Mouse (Mus musculus): ENCODE measurements around the gene Grin2d. TPM values are rescaled to one million over a fixed set of nuclear protein-coding genes. Genes with fewer than 3 reads are reported as not detected.
A peak's percentile ranks its signal among the peaks of the same experiment; 100 is the strongest.

Grin2d gene
- polyA plus RNA-seq, 1 experiment, result 1.1 TPM

DNA sequence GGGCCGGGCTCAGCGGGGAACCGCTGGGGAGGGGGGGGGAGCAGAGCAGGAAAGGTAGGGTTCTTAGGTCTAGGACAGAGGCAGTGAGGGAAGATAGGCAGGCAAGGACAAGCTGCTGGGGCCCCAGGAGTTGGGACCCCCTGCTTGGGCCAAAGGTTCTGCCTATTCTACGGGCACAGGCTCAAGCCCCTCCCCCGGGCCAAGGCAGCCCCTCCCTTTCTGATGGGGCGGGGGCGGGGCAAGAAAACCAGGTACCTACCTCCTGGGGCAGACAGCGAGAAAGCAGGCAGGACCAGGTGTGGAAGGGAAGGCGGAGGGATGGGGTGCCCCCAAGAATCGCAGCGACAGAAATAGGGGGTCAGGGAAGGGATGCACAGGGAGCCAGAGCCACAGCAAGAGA is 69.7 kb downstream of the Grin2d start:
- Histone ChIP-seq H3ac (ENCODE audit: control insufficient read depth, insufficient read length, low read depth) (no peak overlapping the region), H3K36me3 (ENCODE audit: control insufficient read depth, insufficient read depth) (peaks cover 59% of the 10 kb centered on the region), H3K79me2 (ENCODE audit: control insufficient read depth, insufficient read depth) (peaks cover 24% of the 10 kb centered on the region), H3K79me3 (ENCODE audit: low read depth) (peaks cover 15% of the 10 kb centered on the region), H3K4me3 (ENCODE audit: insufficient read depth, poor library complexity, severe bottlenecking) (no peak overlapping the region), H3K27me3 (ENCODE audit: control insufficient read depth, insufficient read depth, insufficient read length) (no peaks in the 10 kb centered on the region)
- TF ChIP-seq CTCF (IDR thresholded peaks at IDR 0.05; ENCODE audit: control insufficient read depth, insufficient read depth, insufficient read length), result no peak
- no peak for TF ChIP-seq CEBPB (IDR thresholded peaks at IDR 0.05; ENCODE audit: low read depth)
- TF ChIP-seq USF1 (IDR thresholded peaks at IDR 0.05; ENCODE audit: low read depth), result no peak
- TF ChIP-seq MYOG (IDR thresholded peaks at IDR 0.05; ENCODE audit: control insufficient read depth, extremely low read depth, insufficient read length), result no peak
- no peak for TF ChIP-seq FOSL1 (IDR thresholded peaks at IDR 0.05; ENCODE audit: insufficient read depth, low read length, poor library complexity, severe bottlenecking)
- TF ChIP-seq MYOD1 (IDR thresholded peaks at IDR 0.05; ENCODE audit: control insufficient read depth, insufficient read length, low read depth), result no peak
- no peak for TF ChIP-seq MAX (IDR thresholded peaks at IDR 0.05)

DNA sequence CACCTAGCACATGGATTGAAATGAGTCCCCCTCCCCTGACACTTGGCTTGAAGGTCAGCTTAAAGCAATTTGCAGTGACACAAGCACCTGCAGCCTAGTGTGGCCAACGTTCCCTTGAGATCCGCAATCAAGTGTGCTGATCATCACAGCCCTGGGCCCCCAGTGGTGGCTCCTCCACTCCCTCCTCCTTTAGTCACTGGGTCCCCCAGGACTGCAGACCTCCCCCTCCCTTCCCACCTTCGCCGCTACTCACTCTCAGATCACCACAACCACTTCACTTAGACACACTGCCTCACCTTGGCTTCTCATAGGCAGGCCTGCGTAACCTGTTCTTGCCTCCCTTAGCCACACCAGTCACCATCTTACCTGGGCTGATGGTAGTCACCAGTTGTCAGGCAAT is 72.2 kb downstream of the Grin2d start:
- no peaks in the 10 kb centered on the region for H3K79me3 ChIP-seq (ENCODE audit: low read depth)
- H3ac ChIP-seq (ENCODE audit: control insufficient read depth, insufficient read length, low read depth), result no peak overlapping the region
- no peak overlapping the region for H3K4me3 ChIP-seq (ENCODE audit: insufficient read depth, poor library complexity, severe bottlenecking)
- H3K27me3 ChIP-seq (ENCODE audit: control insufficient read depth, insufficient read depth, insufficient read length), result no peaks in the 10 kb centered on the region
- H3K79me2 ChIP-seq (ENCODE audit: control insufficient read depth, insufficient read depth), result no peaks in the 10 kb centered on the region
- no peak for TF ChIP-seq MYOD1 (IDR thresholded peaks at IDR 0.05; ENCODE audit: control insufficient read depth, insufficient read length, low read depth)
- TF ChIP-seq FOSL1 (IDR thresholded peaks at IDR 0.05; ENCODE audit: insufficient read depth, low read length, poor library complexity, severe bottlenecking), result no peak
- no peak for TF ChIP-seq CEBPB (IDR thresholded peaks at IDR 0.05; ENCODE audit: low read depth)
- no peak for TF ChIP-seq CTCF (IDR thresholded peaks at IDR 0.05; ENCODE audit: control insufficient read depth, insufficient read depth, insufficient read length)
- TF ChIP-seq USF1 (IDR thresholded peaks at IDR 0.05; ENCODE audit: low read depth), result no peak
- no peak for TF ChIP-seq MAX (IDR thresholded peaks at IDR 0.05)
- TF ChIP-seq MYOG (IDR thresholded peaks at IDR 0.05; ENCODE audit: control insufficient read depth, extremely low read depth, insufficient read length), result no peak
- H3K36me3 ChIP-seq (ENCODE audit: control insufficient read depth, insufficient read depth), result peaks cover 42% of the 10 kb centered on the region

DNA sequence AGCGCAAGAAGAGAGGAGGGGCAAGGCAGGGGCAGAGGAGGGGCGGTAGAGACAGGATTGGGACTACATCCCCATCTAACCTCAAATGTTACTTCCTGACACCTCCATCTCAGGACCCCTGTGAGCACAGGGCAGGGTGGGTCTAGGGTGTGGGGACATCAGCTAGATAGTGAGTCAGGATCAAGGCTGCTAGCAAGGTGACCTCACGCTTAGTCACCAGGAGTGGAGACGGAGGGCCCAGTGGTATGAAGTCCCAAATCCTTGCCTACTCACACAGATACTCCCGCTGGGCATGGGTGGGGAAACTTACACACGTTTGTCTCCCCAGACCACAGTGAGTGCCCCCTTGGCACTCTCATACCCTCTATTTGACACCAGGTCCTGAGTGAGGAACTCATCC is 75.6 kb downstream of the Grin2d start:
- H3K36me3 ChIP-seq (ENCODE audit: control insufficient read depth, insufficient read depth), result peaks cover 11% of the 10 kb centered on the region
- H3K27me3 ChIP-seq (ENCODE audit: control insufficient read depth, insufficient read depth, insufficient read length), result peaks cover 11% of the 10 kb centered on the region
- TF ChIP-seq MYOD1 (IDR thresholded peaks at IDR 0.05; ENCODE audit: control insufficient read depth, insufficient read length, low read depth) (peak; percentile 18), MYOG (IDR thresholded peaks at IDR 0.05; ENCODE audit: control insufficient read depth, extremely low read depth, insufficient read length) (no peak), CTCF (IDR thresholded peaks at IDR 0.05; ENCODE audit: control insufficient read depth, insufficient read depth, insufficient read length) (no peak), MAX (IDR thresholded peaks at IDR 0.05) (no peak), CEBPB (IDR thresholded peaks at IDR 0.05; ENCODE audit: low read depth) (no peak), FOSL1 (IDR thresholded peaks at IDR 0.05; ENCODE audit: insufficient read depth, low read length, poor library complexity, severe bottlenecking) (peak; percentile 86)
- no peak overlapping the region for H3K4me3 ChIP-seq (ENCODE audit: insufficient read depth, poor library complexity, severe bottlenecking)
- H3K79me2 ChIP-seq (ENCODE audit: control insufficient read depth, insufficient read depth), result no peaks in the 10 kb centered on the region
- H3K79me3 ChIP-seq (ENCODE audit: low read depth), result no peaks in the 10 kb centered on the region
- H3ac ChIP-seq (ENCODE audit: control insufficient read depth, insufficient read length, low read depth), result no peak overlapping the region

DNA sequence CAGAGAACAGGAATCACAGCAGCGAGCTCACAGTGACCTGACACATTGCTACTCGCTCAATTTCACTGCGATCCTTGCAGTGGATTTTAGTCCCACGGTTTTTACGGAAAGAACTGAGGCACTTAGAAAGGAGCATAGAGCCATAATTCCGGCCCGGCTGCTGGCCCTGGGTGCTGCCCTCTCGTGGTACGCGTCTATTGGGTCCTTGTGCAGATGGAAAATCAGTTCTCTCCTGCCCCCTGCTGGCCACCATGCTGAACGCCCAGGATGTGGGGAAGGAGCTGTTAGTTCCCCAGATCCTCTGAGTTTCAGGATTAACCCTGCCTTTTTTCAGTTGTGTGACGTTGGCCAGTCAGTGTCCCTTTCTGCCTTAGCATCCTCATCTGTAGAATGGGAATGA is 76.8 kb downstream of the Grin2d start:
- H3K27me3 ChIP-seq (ENCODE audit: control insufficient read depth, insufficient read depth, insufficient read length), result peaks cover 19% of the 10 kb centered on the region
- H3K4me3 ChIP-seq (ENCODE audit: insufficient read depth, poor library complexity, severe bottlenecking), result peak overlapping the region; percentile 6

DNA sequence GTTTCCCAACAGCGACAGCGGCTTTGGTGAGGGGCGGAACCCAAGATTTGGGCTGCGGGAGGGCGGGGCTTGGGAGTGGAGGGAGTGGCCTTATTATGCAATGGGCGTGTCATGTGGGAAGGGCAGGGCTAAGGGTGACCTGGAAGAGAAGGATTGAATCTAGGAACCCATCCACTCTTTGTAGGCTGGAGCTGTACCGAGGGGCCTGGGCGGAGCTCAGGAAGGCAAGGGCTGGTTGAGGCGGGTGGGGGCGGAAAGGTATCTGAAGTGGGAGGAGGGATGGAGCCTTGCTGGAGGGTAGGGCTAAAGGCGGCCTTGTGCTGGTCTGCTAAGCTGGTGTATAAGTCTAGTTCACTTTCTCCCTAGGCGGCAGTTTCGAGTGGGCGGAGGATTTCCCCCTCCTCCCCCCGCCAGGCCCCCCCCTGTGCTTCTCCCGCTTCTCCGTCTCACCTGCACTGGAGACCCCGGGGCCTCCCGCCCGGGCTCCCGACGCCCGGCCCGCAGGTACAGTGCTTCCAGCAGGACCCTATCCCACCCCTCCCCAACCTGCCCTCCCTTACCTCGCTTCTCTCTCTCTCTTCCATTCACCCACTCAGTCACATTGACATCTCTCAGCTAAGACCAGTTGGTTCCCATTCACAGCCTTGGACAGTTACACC is 77.5 kb downstream of the Grin2d start:
- no peak for TF ChIP-seq MYOD1 (IDR thresholded peaks at IDR 0.05; ENCODE audit: control insufficient read depth, insufficient read length, low read depth)
- TF ChIP-seq CEBPB (IDR thresholded peaks at IDR 0.05; ENCODE audit: low read depth), result peak; percentile 63
- no peak for TF ChIP-seq CTCF (IDR thresholded peaks at IDR 0.05; ENCODE audit: control insufficient read depth, insufficient read depth, insufficient read length)
- H3K79me3 ChIP-seq (ENCODE audit: low read depth), result no peaks in the 10 kb centered on the region
- H3K36me3 ChIP-seq (ENCODE audit: control insufficient read depth, insufficient read depth), result no peaks in the 10 kb centered on the region
- H3ac ChIP-seq (ENCODE audit: control insufficient read depth, insufficient read length, low read depth), result peak overlapping the region; percentile 45
- H3K27me3 ChIP-seq (ENCODE audit: control insufficient read depth, insufficient read depth, insufficient read length), result peaks cover 19% of the 10 kb centered on the region
- peak overlapping the region; percentile 6 for H3K4me3 ChIP-seq (ENCODE audit: insufficient read depth, poor library complexity, severe bottlenecking)
- H3K79me2 ChIP-seq (ENCODE audit: control insufficient read depth, insufficient read depth), result no peaks in the 10 kb centered on the region

More for the DNA sequence above, 76.8 kb downstream of the Grin2d start:
- TF ChIP-seq USF1 (IDR thresholded peaks at IDR 0.05; ENCODE audit: low read depth), result no peak
- no peak for TF ChIP-seq MYOD1 (IDR thresholded peaks at IDR 0.05; ENCODE audit: control insufficient read depth, insufficient read length, low read depth)
- no peak for TF ChIP-seq MYOG (IDR thresholded peaks at IDR 0.05; ENCODE audit: control insufficient read depth, extremely low read depth, insufficient read length)
- peak; percentile 46 for TF ChIP-seq MAX (IDR thresholded peaks at IDR 0.05)
- peak; percentile 92 for TF ChIP-seq CTCF (IDR thresholded peaks at IDR 0.05; ENCODE audit: control insufficient read depth, insufficient read depth, insufficient read length)
- no peaks in the 10 kb centered on the region for H3K79me3 ChIP-seq (ENCODE audit: low read depth)
- H3ac ChIP-seq (ENCODE audit: control insufficient read depth, insufficient read length, low read depth), result no peak overlapping the region
- no peaks in the 10 kb centered on the region for H3K36me3 ChIP-seq (ENCODE audit: control insufficient read depth, insufficient read depth)
- H3K79me2 ChIP-seq (ENCODE audit: control insufficient read depth, insufficient read depth), result no peaks in the 10 kb centered on the region

DNA sequence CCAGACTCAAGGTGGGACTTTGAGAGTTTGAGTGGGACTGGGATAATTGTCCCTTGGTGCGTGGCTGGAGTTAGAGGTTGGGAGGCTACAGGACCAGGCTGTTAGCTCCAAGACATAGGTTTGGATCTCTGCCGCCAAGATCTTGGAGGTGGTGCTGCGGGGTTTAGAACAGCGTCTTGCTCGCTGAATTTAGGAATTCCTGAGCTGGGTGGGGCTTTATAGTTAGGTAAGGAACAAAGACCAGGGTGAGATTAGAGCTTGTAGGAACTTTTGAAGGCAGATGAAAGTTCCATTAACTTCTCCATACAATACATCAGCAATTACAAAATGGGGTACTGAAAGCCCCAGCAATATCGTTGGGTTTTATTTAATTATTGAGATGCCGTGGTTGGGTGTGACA is 78.2 kb downstream of the Grin2d start:
- H3K36me3 ChIP-seq (ENCODE audit: control insufficient read depth, insufficient read depth), result no peaks in the 10 kb centered on the region
- H3K79me2 ChIP-seq (ENCODE audit: control insufficient read depth, insufficient read depth), result no peaks in the 10 kb centered on the region
- no peak for TF ChIP-seq MAX (IDR thresholded peaks at IDR 0.05)
- no peaks in the 10 kb centered on the region for H3K79me3 ChIP-seq (ENCODE audit: low read depth)
- H3K4me3 ChIP-seq (ENCODE audit: insufficient read depth, poor library complexity, severe bottlenecking), result no peak overlapping the region
- no peak overlapping the region for H3ac ChIP-seq (ENCODE audit: control insufficient read depth, insufficient read length, low read depth)
- peaks cover 24% of the 10 kb centered on the region for H3K27me3 ChIP-seq (ENCODE audit: control insufficient read depth, insufficient read depth, insufficient read length)

Data from C2C12 (cell line).